Mouse (Mus musculus): ENCODE data around the gene Camk1. TPM values are rescaled to one million over a fixed set of nuclear protein-coding genes. Genes with fewer than 3 reads are reported as not detected.

Camk1 gene
- polyA plus RNA-seq, 1 experiment from 2014 or later = 91.4 TPM

- Histone ChIP-seq H3K27me3 (no peaks in the 10 kb centered on the region), H3K4me1 (peaks cover 14% of the 10 kb centered on the region), H3K4me2 (peak within 1 kb of the TSS; percentile 77), H3K27ac (peak within 1 kb of the TSS; percentile 95), H3K4me3 (peak within 1 kb of the TSS; percentile 100), H3K9me3 (no peaks in the 10 kb centered on the region), H3K9ac (peak within 1 kb of the TSS; percentile 78), H3K36me3 (peaks cover 56% of the 10 kb centered on the region)
- ATAC-seq (ENCODE audit: insufficient number of reproducible peaks, low FRiP score, low TSS enrichment, low read depth) = peak; percentile 95
- WGBS = under 1% methylated on average over 60 of the region's 61 CpGs
Observed at GRCm38 (mm10) chr6:113377496-113378385, 34.0 kb upstream of the Camk1 start, which contains the start of the genes Tada3 and Arpc4. TSS of gene Tada3 (minus strand) at chr6:113377883. TSS of gene Arpc4 (plus strand) at chr6:113378115.

GRCm38 (mm10) chr6:113377172-113377495 lies 33.4 kb upstream of the Camk1 start:
- ATAC-seq (ENCODE audit: insufficient number of reproducible peaks, low FRiP score, low TSS enrichment, low read depth) = no peak
- Histone ChIP-seq H3K4me1 (peaks cover 14% of the 10 kb centered on the region), H3K4me2 (peak overlapping the region; percentile 77), H3K9ac (peak overlapping the region; percentile 78), H3K27ac (peak overlapping the region; percentile 95), H3K27me3 (no peaks in the 10 kb centered on the region), H3K36me3 (peaks cover 56% of the 10 kb centered on the region), H3K9me3 (no peaks in the 10 kb centered on the region), H3K4me3 (peak overlapping the region; percentile 100)
- 8% methylated on average over 7 of the region's 7 CpGs for WGBS

- WGBS = 93% methylated on average over 4 of the region's 4 CpGs
- Histone ChIP-seq H3K4me1 (peaks cover 5% of the 10 kb centered on the region; the same call in 1 of the 2 replicates), H3K36me3 (peaks cover 74% of the 10 kb centered on the region), H3K4me3 (no peak overlapping the region), H3K9ac (no peak overlapping the region), H3K27me3 (no peaks in the 10 kb centered on the region), H3K27ac (no peak overlapping the region), H3K4me2 (no peak overlapping the region), H3K9me3 (no peaks in the 10 kb centered on the region)
- ATAC-seq (ENCODE audit: insufficient number of reproducible peaks, low FRiP score, low TSS enrichment, low read depth) = no peak
Observed at GRCm38 (mm10) chr6:113373491-113373890, 29.7 kb upstream of the Camk1 start.

- Histone ChIP-seq H3K36me3 (peaks cover 84% of the 10 kb centered on the region), H3K9me3 (no peaks in the 10 kb centered on the region), H3K27me3 (no peaks in the 10 kb centered on the region), H3K4me1 (no peaks in the 10 kb centered on the region), H3K27ac (no peak overlapping the region), H3K4me3 (no peak overlapping the region), H3K9ac (no peak overlapping the region), H3K4me2 (no peak overlapping the region)
- no peak for ATAC-seq (ENCODE audit: insufficient number of reproducible peaks, low FRiP score, low TSS enrichment, low read depth)
- 93% methylated on average over 20 of the region's 20 CpGs for WGBS
Observed at GRCm38 (mm10) chr6:113370194-113370929, 26.6 kb upstream of the Camk1 start.

GRCm38 (mm10) chr6:113368577-113368976 lies 24.8 kb upstream of the Camk1 start:
- Histone ChIP-seq H3K36me3 (peaks cover 68% of the 10 kb centered on the region), H3K4me1 (no peaks in the 10 kb centered on the region), H3K9me3 (no peaks in the 10 kb centered on the region), H3K4me2 (no peak overlapping the region), H3K27me3 (no peaks in the 10 kb centered on the region), H3K9ac (no peak overlapping the region), H3K27ac (no peak overlapping the region), H3K4me3 (no peak overlapping the region)
- 82% methylated on average over 5 of the region's 5 CpGs for WGBS
- no peak for ATAC-seq (ENCODE audit: insufficient number of reproducible peaks, low FRiP score, low TSS enrichment, low read depth)

GRCm38 (mm10) chr6:113368124-113368523 lies 24.3 kb upstream of the Camk1 start:
- H3K9ac ChIP-seq = no peak overlapping the region
- no peaks in the 10 kb centered on the region for H3K9me3 ChIP-seq
- no peak overlapping the region for H3K27ac ChIP-seq
- 77% methylated on average over 7 of the region's 7 CpGs for WGBS
- no peaks in the 10 kb centered on the region for H3K4me1 ChIP-seq
- H3K4me3 ChIP-seq = no peak overlapping the region
- no peaks in the 10 kb centered on the region for H3K27me3 ChIP-seq
- H3K4me2 ChIP-seq = no peak overlapping the region
- ATAC-seq (ENCODE audit: insufficient number of reproducible peaks, low FRiP score, low TSS enrichment, low read depth) = no peak
- peaks cover 63% of the 10 kb centered on the region for H3K36me3 ChIP-seq

DNA sequence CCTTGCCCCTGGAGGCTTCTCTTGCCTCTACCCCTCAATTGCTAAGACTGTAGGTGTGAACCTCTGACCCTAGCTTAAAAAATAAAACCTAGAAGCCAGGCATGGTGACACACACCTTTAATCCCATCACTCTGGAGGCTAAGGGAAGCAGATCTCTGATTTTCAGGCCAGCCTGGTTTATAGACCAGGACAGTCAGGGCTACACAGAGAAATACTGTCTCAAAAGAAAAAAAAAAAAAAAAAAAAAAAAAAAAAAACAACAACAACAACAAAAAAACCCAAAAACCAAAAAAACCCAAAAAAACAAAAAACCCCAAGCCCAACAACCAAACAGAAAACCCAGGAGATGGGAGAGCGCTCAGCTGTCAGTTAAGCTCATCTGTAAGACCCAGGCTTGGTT lies 23.8 kb upstream of the Camk1 start:
- Histone ChIP-seq H3K36me3 (peaks cover 59% of the 10 kb centered on the region), H3K27ac (no peak overlapping the region), H3K9ac (no peak overlapping the region), H3K4me3 (no peak overlapping the region), H3K9me3 (no peaks in the 10 kb centered on the region), H3K4me1 (no peaks in the 10 kb centered on the region), H3K4me2 (no peak overlapping the region), H3K27me3 (no peaks in the 10 kb centered on the region)
- WGBS = 97% methylated on average over 1 of the region's 1 CpGs
- no peak for ATAC-seq (ENCODE audit: insufficient number of reproducible peaks, low FRiP score, low TSS enrichment, low read depth)

GRCm38 (mm10) chr6:113366639-113367038 lies 22.9 kb upstream of the Camk1 start:
- H3K9ac ChIP-seq = no peak overlapping the region
- no peak overlapping the region for H3K4me3 ChIP-seq
- H3K27ac ChIP-seq = no peak overlapping the region
- H3K9me3 ChIP-seq = no peaks in the 10 kb centered on the region
- no peak overlapping the region for H3K4me2 ChIP-seq
- 86% methylated on average over 6 of the region's 6 CpGs for WGBS
- no peaks in the 10 kb centered on the region for H3K27me3 ChIP-seq
- H3K4me1 ChIP-seq = no peaks in the 10 kb centered on the region
- H3K36me3 ChIP-seq = peaks cover 49% of the 10 kb centered on the region
- no peak for ATAC-seq (ENCODE audit: insufficient number of reproducible peaks, low FRiP score, low TSS enrichment, low read depth)

DNA sequence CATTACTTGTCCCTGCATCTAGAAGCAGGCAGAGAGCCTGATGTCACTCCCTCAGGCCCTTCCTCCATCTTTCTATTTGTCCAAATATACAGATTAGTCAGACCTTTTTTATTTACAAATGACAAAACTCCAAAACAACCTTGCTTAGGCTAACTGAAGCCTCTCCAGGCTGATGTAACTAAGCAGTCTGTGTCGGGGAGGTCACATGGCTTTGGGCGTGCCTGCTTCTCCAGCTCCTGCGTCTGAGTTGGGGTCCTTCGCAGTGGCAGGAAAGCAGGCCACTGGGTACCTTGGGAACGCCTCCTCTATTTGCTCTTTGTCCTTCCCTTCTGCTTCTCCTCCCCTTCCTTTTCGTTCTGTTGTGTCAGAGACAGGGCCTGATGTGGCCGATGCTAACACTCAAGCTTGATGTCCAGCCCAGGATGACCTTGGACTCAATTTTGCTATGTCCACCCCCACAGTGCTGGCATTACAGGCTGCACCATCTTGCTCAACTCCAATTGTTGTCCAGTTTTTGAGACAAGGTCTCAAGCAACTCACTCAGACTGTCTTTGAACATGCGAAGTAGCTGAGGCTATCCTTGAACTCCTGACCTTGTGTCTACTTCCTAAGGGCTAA lies 20.8 kb upstream of the Camk1 start:
- no peaks in the 10 kb centered on the region for H3K4me1 ChIP-seq
- WGBS = 66% methylated on average over 8 of the region's 8 CpGs
- H3K9me3 ChIP-seq = no peaks in the 10 kb centered on the region
- H3K27ac ChIP-seq = no peak overlapping the region
- H3K4me3 ChIP-seq = no peak overlapping the region
- ATAC-seq (ENCODE audit: insufficient number of reproducible peaks, low FRiP score, low TSS enrichment, low read depth) = no peak
- no peak overlapping the region for H3K4me2 ChIP-seq
- H3K9ac ChIP-seq = no peak overlapping the region
- peaks cover 29% of the 10 kb centered on the region for H3K36me3 ChIP-seq
- no peaks in the 10 kb centered on the region for H3K27me3 ChIP-seq

DNA sequence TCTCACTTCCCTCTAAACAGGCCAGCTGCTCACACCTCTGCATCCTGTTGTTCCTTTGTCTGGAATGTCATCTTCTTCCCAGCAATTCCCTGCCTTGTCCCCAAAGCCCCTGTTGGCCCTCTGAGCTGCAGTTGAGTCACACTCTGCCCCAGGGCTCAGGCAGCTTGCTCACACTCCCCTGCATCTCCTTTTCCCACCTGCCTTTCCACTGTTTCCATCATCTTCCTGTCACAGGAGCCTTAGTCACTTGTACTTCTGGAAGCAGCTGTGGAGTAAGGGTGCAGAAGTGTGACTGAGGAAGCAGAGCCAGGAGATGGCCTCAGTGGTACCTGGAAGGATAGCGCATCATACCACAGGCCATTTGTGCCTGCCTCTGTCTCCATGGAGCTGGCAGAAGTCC lies 18.5 kb upstream of the Camk1 start:
- WGBS = 95% methylated on average over 1 of the region's 1 CpGs
- H3K4me1 ChIP-seq = no peaks in the 10 kb centered on the region
- ATAC-seq (ENCODE audit: insufficient number of reproducible peaks, low FRiP score, low TSS enrichment, low read depth) = no peak
- no peak overlapping the region for H3K4me3 ChIP-seq
- H3K9me3 ChIP-seq = no peaks in the 10 kb centered on the region
- H3K9ac ChIP-seq = no peak overlapping the region
- no peaks in the 10 kb centered on the region for H3K27me3 ChIP-seq
- H3K36me3 ChIP-seq = peaks cover 10% of the 10 kb centered on the region
- H3K4me2 ChIP-seq = no peak overlapping the region
- no peak overlapping the region for H3K27ac ChIP-seq

GRCm38 (mm10) chr6:113361476-113361875 lies 17.7 kb upstream of the Camk1 start:
- Histone ChIP-seq H3K4me3 (no peak overlapping the region), H3K27ac (no peak overlapping the region), H3K9ac (no peak overlapping the region), H3K4me1 (no peaks in the 10 kb centered on the region), H3K9me3 (no peaks in the 10 kb centered on the region), H3K27me3 (no peaks in the 10 kb centered on the region), H3K36me3 (0 out of 2 replicates have a peak, but pooled peaks cover 3% of the 10 kb centered on the region), H3K4me2 (no peak overlapping the region)
- no peak for ATAC-seq (ENCODE audit: insufficient number of reproducible peaks, low FRiP score, low TSS enrichment, low read depth)
- 75% methylated on average over 4 of the region's 4 CpGs for WGBS

DNA sequence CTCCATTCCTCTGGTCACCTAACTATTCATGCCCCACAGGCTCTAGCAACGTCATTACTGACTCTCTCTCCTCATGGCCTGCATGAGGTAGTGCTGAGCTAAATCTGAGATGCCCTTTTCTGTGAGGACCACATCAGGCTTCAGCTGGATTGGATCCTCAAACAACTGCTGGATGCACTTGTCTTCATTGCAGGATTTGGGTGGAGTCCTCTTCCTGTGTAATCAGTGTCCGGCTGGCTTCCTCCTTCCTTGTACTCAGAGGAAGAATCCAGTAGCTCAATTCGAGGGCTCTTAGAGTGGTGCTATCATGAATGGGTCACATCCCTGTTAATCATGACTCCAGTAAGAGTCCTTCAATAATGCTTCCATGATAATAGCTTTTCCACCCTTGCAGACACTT lies 9.9 kb upstream of the Camk1 start:
- H3K9ac ChIP-seq = no peak overlapping the region
- no peaks in the 10 kb centered on the region for H3K9me3 ChIP-seq
- no peak overlapping the region for H3K4me2 ChIP-seq
- H3K4me1 ChIP-seq = no peaks in the 10 kb centered on the region
- H3K27me3 ChIP-seq = no peaks in the 10 kb centered on the region
- H3K4me3 ChIP-seq = no peak overlapping the region
- no peak overlapping the region for H3K27ac ChIP-seq
- WGBS = 71% methylated on average over 3 of the region's 3 CpGs
- H3K36me3 ChIP-seq = no peaks in the 10 kb centered on the region
- ATAC-seq (ENCODE audit: insufficient number of reproducible peaks, low FRiP score, low TSS enrichment, low read depth) = no peak
